Mouse (Mus musculus) small intestine, adult 2 months (tissue): ENCODE measurements around the gene Epb41l5.

Experiments used
- CTCF ChIP-seq: fragments of 200-500 bp; IDR thresholded peaks from 2 replicates; pipeline ENCODE4 v1.5.1; 2012; ENCODE audit warnings: low read depth, mild to moderate bottlenecking, control low read depth, inconsistent platforms, low read length, moderate library complexity, mixed read lengths; ENCODE audit not compliant: insufficient replicate concordance, insufficient read length; ENCODE audit errors: extremely low read depth
- POLR2A ChIP-seq: fragments of 200-500 bp; IDR thresholded peaks from 2 replicates; pipeline ENCODE4 v1.6.1; 2012; ENCODE audit warnings: low read depth, mild to moderate bottlenecking, control low read depth, inconsistent platforms, low read length, moderate library complexity

DNA sequence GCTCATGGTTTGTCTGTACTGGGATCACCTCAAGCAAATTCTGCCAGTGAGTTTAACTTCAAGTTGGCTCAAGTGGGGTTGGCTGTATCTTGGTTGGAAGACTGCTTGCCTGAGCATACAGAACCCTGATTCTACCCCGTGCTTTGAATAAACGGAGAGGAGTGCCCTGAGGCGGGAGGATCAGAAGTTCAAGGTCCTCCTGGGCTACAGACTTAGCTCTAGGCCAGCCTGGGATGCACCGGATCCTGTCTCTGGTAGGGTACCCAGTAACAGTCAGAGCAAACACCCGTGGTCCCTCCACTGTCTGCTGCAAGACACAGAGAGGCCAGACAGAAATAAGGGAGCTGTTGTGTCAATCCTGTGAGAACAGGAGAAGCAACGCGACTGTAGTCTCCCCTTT, 127.1 kb downstream of the Epb41l5 start:
- TF ChIP-seq CTCF = no peak
- TF ChIP-seq POLR2A = no peak
